In genomic region chr7:84689251-84690100, GRCm38 (mm10) we compare ENCODE assay signal across 7 mouse cellular contexts. TPM values are rescaled to one million over a fixed set of nuclear protein-coding genes. Genes with fewer than 3 reads are reported as not detected.
DNase-seq lines count a peak whose midpoint lies in the region; ATAC-seq lines count a peak whose summit lies in the region.

Gene Zfand6 (minus strand): TSS chr7:84689959.

- no peaks in the 10 kb centered on the region for H3K9me3 ChIP-seq in intestine, embryonic 16.5 days (ENCODE audit: control insufficient read depth, low read length)
- no peaks in the 10 kb centered on the region for H3K9me3 ChIP-seq in midbrain, embryonic 11.5 days (ENCODE audit: control insufficient read depth, low read length)

- under 1% methylated on average over 66 of the region's 87 CpGs for WGBS in intestine, embryonic 16.5 days
- WGBS in midbrain, embryonic 11.5 days = under 1% methylated on average over 71 of the region's 87 CpGs

- DNase-seq in adrenal gland, adult 2 months = peak; percentile 99
- peak; percentile 96 for DNase-seq in embryo, embryonic 11.5 days (ENCODE audit: low read depth, low spot score)
- peak; percentile 97 to 98 for DNase-seq in gastrocnemius, postnatal 4 days (ENCODE audit: low spot score in 2 of 2)
- DNase-seq in left cerebral cortex, postnatal 36 days (ENCODE audit: low spot score in 2 of 2) = peak; percentile 98
- DNase-seq in midbrain, embryonic 11.5 days (ENCODE audit: low spot score, missing footprints) = peak; percentile 99
- peak; percentile 93 for DNase-seq in skeletal muscle tissue, adult 2 months (ENCODE audit: low read depth, low spot score)

- H3K36me3 ChIP-seq in intestine, embryonic 16.5 days (ENCODE audit: control insufficient read depth, insufficient read depth, low read length) = no peaks in the 10 kb centered on the region
- no peaks in the 10 kb centered on the region for H3K36me3 ChIP-seq in midbrain, embryonic 11.5 days (ENCODE audit: control insufficient read depth, insufficient read depth, low read length)

- peak within 1 kb of the TSS; percentile 83 for H3K4me2 ChIP-seq in intestine, embryonic 16.5 days (ENCODE audit: low read depth, low read length)
- H3K4me2 ChIP-seq in midbrain, embryonic 11.5 days = peak within 1 kb of the TSS; percentile 65

- ATAC-seq in intestine, embryonic 16.5 days = peak; percentile 98
- ATAC-seq in midbrain, embryonic 11.5 days (ENCODE audit: low FRiP score) = peak; percentile 99

- H3K9ac ChIP-seq in intestine, embryonic 16.5 days (ENCODE audit: low read depth, low read length) = peak within 1 kb of the TSS; percentile 87
- peak within 1 kb of the TSS; percentile 56 for H3K9ac ChIP-seq in midbrain, embryonic 11.5 days (ENCODE audit: low read length)

- H3K27ac ChIP-seq in intestine, embryonic 16.5 days (ENCODE audit: low read length) = peak within 1 kb of the TSS; percentile 94
- H3K27ac ChIP-seq in midbrain, embryonic 11.5 days (ENCODE audit: low read depth, low read length) = peak within 1 kb of the TSS; percentile 33; the same call in 1 of the 2 replicates

- intact Hi-C loops in left cerebral cortex, postnatal 36 days (cut with DNase I) = no loop called here

- H3K4me1 ChIP-seq in intestine, embryonic 16.5 days (ENCODE audit: control insufficient read depth, insufficient read depth, low read length) = 0 out of 2 replicates have a peak, but pooled peaks cover 4% of the 10 kb centered on the region
- peaks cover 4% of the 10 kb centered on the region; the same call in 1 of the 2 replicates for H3K4me1 ChIP-seq in midbrain, embryonic 11.5 days (ENCODE audit: control insufficient read depth, insufficient read depth, low read length)

- H3K27me3 ChIP-seq in intestine, embryonic 16.5 days (replicated peaks; ENCODE audit: control insufficient read depth, insufficient read depth, low read length) = no peaks in the 10 kb centered on the region
- H3K27me3 ChIP-seq in midbrain, embryonic 11.5 days (ENCODE audit: control insufficient read depth, insufficient read depth, low read length) = no peaks in the 10 kb centered on the region

- peak within 1 kb of the TSS; percentile 90 for H3K4me3 ChIP-seq in intestine, embryonic 16.5 days (ENCODE audit: low read length)
- peak within 1 kb of the TSS; percentile 52 for H3K4me3 ChIP-seq in midbrain, embryonic 11.5 days (ENCODE audit: low read depth, low read length)

RNA-seq across cellular contexts. Expression of gene Zfand6, which starts in this region (rescaled TPM):
- 100 to 1,000 TPM; 125 to 137 TPM for total RNA-seq in adrenal gland, adult 2 months (2021)
- polyA plus RNA-seq in adrenal gland, adult 2 months (2012; rRNA removed) = 34.8 and 35.8 TPM in 2 replicates
- total RNA-seq in gastrocnemius, postnatal 4 days (2021) = 100 to 1,000 TPM in 1 of 2 experiments, 10 to 100 TPM in 1; 95.5 to 102 TPM
- 160 and 163 TPM in 2 replicates for polyA plus RNA-seq in intestine, embryonic 16.5 days (2015; fragmentation: Nextera tagmentation; extraction: Ambion mirVana)
- 10 to 100 TPM; 59.9 to 63.2 TPM for total RNA-seq in left cerebral cortex, postnatal 36 days (2021)
- polyA plus RNA-seq in midbrain, embryonic 11.5 days (2014; fragmentation: Nextera tagmentation; extraction: Ambion mirVana) = 245 and 246 TPM in 2 replicates

Comparison
In these comparisons a context has a peak if more than half of its experiments do, and no peak if none do; other contexts are left out.
1. Peak in every context shown above with its lines: DNase-seq, ATAC-seq, H3K4me3 ChIP-seq and H3K27ac ChIP-seq.